Mouse (Mus musculus) spleen, adult 2 months (tissue): Measurements from ENCODE around the gene Ghsr.

ENCODE experiments used
- CTCF ChIP-seq: fragments of 200-500 bp; IDR thresholded peaks from 2 replicates; pipeline ENCODE4 v1.5.1; 2011; ENCODE audit warnings: mild to moderate bottlenecking, inconsistent platforms; ENCODE audit not compliant: insufficient read depth, insufficient read length, insufficient replicate concordance; ENCODE audit errors: extremely low read depth
- POLR2A ChIP-seq: fragments of 200-500 bp; IDR thresholded peaks from 2 replicates; pipeline ENCODE4 v1.6.1; 2011; ENCODE audit warnings: low read depth, low read length, inconsistent platforms

GRCm38 (mm10) chr3:27371725-27372650, 837 bp downstream of the Ghsr start:
- TF ChIP-seq CTCF (no peak), POLR2A (no peak)
